Mouse (Mus musculus) c-Kit-positive CD71-negative TER-119-negative erythroid progenitor cells, embryonic 14.5 days (primary cell): ENCODE data around the gene Pptc7.

ENCODE experiments used
- DNase-seq: peaks from one replicate; pipeline ENCODE4 v3.0.0-alpha.2; 2013; ENCODE audit warnings: low read depth

The Pptc7 gene

GRCm38 (mm10) chr5:122267136-122267535 lies 17.0 kb upstream of the Pptc7 start:
- DNase-seq: no peak

DNA sequence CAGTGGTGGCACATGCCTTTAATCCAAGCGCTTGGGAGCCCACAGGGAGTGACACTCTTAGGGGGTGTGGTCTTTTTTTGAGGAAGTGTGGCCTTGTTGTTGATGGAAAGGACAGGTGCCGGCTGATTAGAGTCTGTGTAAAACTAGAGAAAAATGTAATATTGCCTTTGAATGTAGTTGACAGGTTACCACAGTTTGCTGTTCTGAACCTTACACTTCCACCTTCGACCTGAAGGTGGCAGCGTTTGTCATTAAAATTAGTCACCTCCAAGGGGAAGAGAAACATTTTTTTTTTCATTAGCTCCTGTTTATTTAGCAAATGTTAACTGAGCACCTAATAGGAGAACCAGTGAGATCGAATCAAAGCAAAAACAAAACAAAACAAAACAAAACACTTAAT lies 16.3 kb upstream of the Pptc7 start:
- DNase-seq: peak; percentile 79

- no peak for DNase-seq
Measured at GRCm38 (mm10) chr5:122268858-122269604, 15.1 kb upstream of the Pptc7 start.

DNA sequence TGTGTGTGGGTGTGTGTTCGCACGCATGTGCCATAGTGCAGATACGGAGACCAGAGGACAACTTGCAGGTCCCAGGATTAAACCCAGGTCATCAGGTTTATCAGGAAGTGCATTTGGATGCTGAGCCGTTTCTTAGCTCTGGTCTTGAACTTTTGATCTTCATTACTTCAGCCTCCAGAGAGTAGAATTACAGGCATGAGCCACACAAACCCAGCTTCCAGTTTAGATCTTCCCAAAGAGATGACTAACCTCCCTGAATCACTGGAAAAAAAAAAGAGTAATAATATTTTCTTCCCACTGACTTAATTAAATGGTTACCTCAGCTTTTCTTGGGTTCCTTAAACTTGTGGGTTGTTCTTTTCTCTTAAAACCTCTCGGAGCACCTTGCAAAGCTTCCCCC lies 11.3 kb upstream of the Pptc7 start:
- DNase-seq: no peak

GRCm38 (mm10) chr5:122274785-122275184 lies 9.4 kb upstream of the Pptc7 start:
- no peak for DNase-seq

GRCm38 (mm10) chr5:122278946-122279345 lies 5.2 kb upstream of the Pptc7 start:
- DNase-seq: no peak

GRCm38 (mm10) chr5:122279799-122280421 lies 4.3 kb upstream of the Pptc7 start:
- no peak for DNase-seq

- no peak for DNase-seq
Measured at GRCm38 (mm10) chr5:122280422-122280826, 3.7 kb upstream of the Pptc7 start.

- no peak for DNase-seq
Measured at GRCm38 (mm10) chr5:122280827-122281462, 3.2 kb upstream of the Pptc7 start.

- no peak for DNase-seq
Measured at GRCm38 (mm10) chr5:122283828-122284182, 360 bp upstream of the Pptc7 start.

GRCm38 (mm10) chr5:122285029-122285766 lies 1.0 kb downstream of the Pptc7 start:
- no peak for DNase-seq

- no peak for DNase-seq
Measured at GRCm38 (mm10) chr5:122285767-122286150, 1.6 kb downstream of the Pptc7 start.

- no peak for DNase-seq
Measured at GRCm38 (mm10) chr5:122286191-122286590, 2.0 kb downstream of the Pptc7 start.

DNA sequence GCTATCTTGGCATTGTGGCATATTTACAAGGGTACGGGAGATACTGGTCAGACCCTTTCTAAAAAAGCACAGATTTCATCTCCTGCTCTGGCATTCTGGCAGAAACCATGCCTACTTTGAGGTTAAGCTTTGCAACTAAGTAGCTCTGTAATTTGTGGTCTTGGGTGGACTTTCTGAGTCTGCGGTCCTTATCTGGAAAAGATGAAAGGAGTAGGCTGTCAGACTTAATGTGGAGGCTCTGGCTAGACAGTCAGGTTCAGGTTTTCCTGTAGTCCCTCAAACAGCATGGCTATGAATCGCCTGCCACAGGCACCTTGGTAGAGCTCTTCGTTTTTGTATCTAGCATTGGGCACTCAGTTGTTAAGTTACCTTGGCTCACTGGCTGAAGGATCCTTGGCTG lies 2.9 kb downstream of the Pptc7 start:
- DNase-seq: no peak

GRCm38 (mm10) chr5:122288147-122288811 lies 4.1 kb downstream of the Pptc7 start:
- DNase-seq: no peak

- no peak for DNase-seq
Measured at GRCm38 (mm10) chr5:122291149-122291548, 7.0 kb downstream of the Pptc7 start.

DNA sequence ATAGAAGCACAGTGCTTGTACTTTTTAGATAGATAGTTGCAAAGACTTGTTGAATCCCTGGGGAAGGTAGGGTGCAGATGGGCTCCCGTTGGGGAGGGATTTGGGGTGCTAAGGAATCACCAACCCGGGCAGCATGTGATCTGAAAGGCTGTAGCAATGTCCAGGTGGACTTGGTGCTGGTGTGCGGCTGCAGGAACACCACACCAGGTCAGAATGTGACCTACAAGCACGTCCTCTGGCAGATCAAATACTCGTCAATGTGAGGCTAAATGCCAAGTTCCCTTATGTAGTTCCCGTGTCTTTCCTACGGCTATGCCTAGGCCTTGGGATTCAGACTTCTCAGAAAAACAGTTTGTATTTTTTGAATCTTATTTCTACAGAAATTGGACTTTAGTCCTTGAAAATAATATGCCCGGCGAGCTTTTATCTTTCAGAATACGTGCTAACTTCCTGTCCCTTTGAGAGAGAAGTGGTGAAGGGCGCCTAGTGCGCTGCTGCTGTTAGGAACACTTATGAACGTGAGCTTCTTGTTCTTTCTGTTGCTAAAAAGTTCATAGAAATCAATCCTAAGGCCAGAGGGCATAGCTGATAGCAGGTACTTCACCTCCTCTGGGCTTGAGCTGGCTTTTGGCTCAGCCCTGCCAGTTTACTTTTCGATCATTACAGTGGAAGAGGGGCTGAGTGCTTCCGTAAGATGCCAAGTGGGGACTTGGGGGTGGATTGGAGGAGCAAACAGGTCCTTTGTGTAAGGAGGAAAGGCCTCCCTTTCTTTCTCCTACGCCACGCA lies 7.6 kb downstream of the Pptc7 start:
- no peak for DNase-seq

GRCm38 (mm10) chr5:122293131-122293530 lies 9.0 kb downstream of the Pptc7 start:
- DNase-seq: no peak

DNA sequence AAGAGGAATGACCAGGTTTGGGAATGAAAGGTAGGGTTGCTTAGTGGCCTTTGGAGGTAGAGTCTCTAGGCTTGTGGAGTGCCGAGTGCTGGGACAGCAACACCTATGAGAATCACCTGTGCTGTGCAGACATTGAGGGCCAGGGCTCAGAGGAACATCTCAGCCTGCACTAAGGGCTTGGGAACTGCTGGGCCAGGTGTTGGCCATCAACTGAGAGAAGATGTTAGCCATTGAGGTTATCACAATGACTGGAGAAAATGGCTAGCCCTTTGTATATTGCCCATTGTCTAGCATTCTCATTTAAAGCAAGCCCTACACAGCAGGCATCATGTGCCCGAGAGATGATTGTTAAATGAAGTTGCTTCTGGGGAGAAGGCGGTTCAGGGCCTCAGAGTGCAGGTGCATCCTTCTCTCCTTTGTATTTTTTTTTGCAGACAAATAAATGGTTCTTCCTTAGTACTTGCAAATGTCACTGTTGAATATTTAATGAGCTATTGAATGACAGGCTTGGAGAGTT lies 10.1 kb downstream of the Pptc7 start:
- no peak for DNase-seq

GRCm38 (mm10) chr5:122295113-122295935 lies 11.2 kb downstream of the Pptc7 start:
- DNase-seq: no peak
